Mouse (Mus musculus) bone marrow macrophage, adult 2 months (primary cell): Measurements from ENCODE around the gene 1700013G24Rik. TPM values are rescaled to one million over a fixed set of nuclear protein-coding genes. Genes with fewer than 3 reads are reported as not detected.

ENCODE experiments used
- H3K27ac ChIP-seq: 2 replicates; pipeline ENCODE4 v1.5.1; 2012; ENCODE audit warnings: low read depth, low read length; ENCODE audit not compliant: insufficient read depth
- H3K4me1 ChIP-seq: 2 replicates; pipeline ENCODE4 v1.6.1; 2012; ENCODE audit warnings: low read length; ENCODE audit not compliant: control insufficient read depth, insufficient read depth
- H3K4me3 ChIP-seq: 2 replicates; pipeline ENCODE4 v1.5.1; 2012; ENCODE audit warnings: mild to moderate bottlenecking, low read length, moderate library complexity; ENCODE audit not compliant: insufficient read depth
- CTCF ChIP-seq: IDR thresholded peaks from 2 replicates; pipeline ENCODE4 v1.5.1; 2012; ENCODE audit warnings: low read depth, mild to moderate bottlenecking, low read length, moderate library complexity
- POLR2A ChIP-seq: IDR thresholded peaks from 2 replicates; pipeline ENCODE4 v1.6.1; 2012; ENCODE audit warnings: mild to moderate bottlenecking, low read depth, low read length, borderline replicate concordance
- polyA plus RNA-seq: library from polyadenylated mRNA; stranded (reverse); fragments of >200 nt; gene quantifications from 2 replicates; pipeline ENCODE4 v1.2.4, GENCODE M21; 2012; ENCODE audit not compliant: missing spikeins, insufficient read depth, insufficient read length

Gene 1700013G24Rik
- polyA plus RNA-seq, 1 experiment = not detected

- H3K4me3 ChIP-seq = peak within 1 kb of the TSS; percentile 59
Observed at GRCm38 (mm10) chr4:137468260-137469080, 15.4 kb downstream of the 1700013G24Rik start, which contains the start of gene Hspg2. TSS of gene Hspg2 (plus strand) at chr4:137468769.

GRCm38 (mm10) chr4:137469081-137469844 is 16.2 kb downstream of the 1700013G24Rik start:
- TF ChIP-seq CTCF (no peak), POLR2A (no peak)
- H3K4me1 ChIP-seq = peaks cover 15% of the 10 kb centered on the region
- no peak overlapping the region for H3K27ac ChIP-seq
- peak overlapping the region; percentile 57 for H3K4me3 ChIP-seq

More at GRCm38 (mm10) chr4:137468260-137469080, 15.4 kb downstream of the 1700013G24Rik start, which contains the start of gene Hspg2:
- Histone ChIP-seq H3K27ac (no peak within 1 kb of the TSS), H3K4me1 (peaks cover 15% of the 10 kb centered on the region)
- no peak for TF ChIP-seq CTCF
- TF ChIP-seq POLR2A = no peak

- Histone ChIP-seq H3K4me3 (no peak overlapping the region), H3K4me1 (peaks cover 11% of the 10 kb centered on the region), H3K27ac (no peak overlapping the region)
- no peak for TF ChIP-seq CTCF
- TF ChIP-seq POLR2A = no peak
Observed at GRCm38 (mm10) chr4:137469845-137470692, 17.0 kb downstream of the 1700013G24Rik start.

GRCm38 (mm10) chr4:137470701-137471317 is 17.7 kb downstream of the 1700013G24Rik start:
- TF ChIP-seq POLR2A (no peak), CTCF (no peak)
- no peak overlapping the region for H3K4me3 ChIP-seq

GRCm38 (mm10) chr4:137471326-137471725 is 18.2 kb downstream of the 1700013G24Rik start:
- Histone ChIP-seq H3K4me3 (no peak overlapping the region), H3K27ac (no peak overlapping the region), H3K4me1 (peaks cover 6% of the 10 kb centered on the region; the same call in 1 of the 2 replicates)

More at GRCm38 (mm10) chr4:137470701-137471317, 17.7 kb downstream of the 1700013G24Rik start:
- Histone ChIP-seq H3K4me1 (peaks cover 6% of the 10 kb centered on the region), H3K27ac (no peak overlapping the region)

GRCm38 (mm10) chr4:137473240-137473639 is 20.2 kb downstream of the 1700013G24Rik start:
- TF ChIP-seq CTCF (no peak), POLR2A (no peak)
- Histone ChIP-seq H3K4me3 (no peak overlapping the region), H3K27ac (no peak overlapping the region), H3K4me1 (0 out of 2 replicates have a peak, but pooled peaks cover under 1% of the 10 kb centered on the region)

More at GRCm38 (mm10) chr4:137471326-137471725, 18.2 kb downstream of the 1700013G24Rik start:
- TF ChIP-seq POLR2A = no peak

GRCm38 (mm10) chr4:137473701-137474388 is 20.8 kb downstream of the 1700013G24Rik start:
- TF ChIP-seq CTCF (no peak), POLR2A (no peak)
- Histone ChIP-seq H3K27ac (no peak overlapping the region), H3K4me1 (no peaks in the 10 kb centered on the region), H3K4me3 (no peak overlapping the region)

- no peak for TF ChIP-seq POLR2A
- TF ChIP-seq CTCF = no peak
- H3K27ac ChIP-seq = no peak overlapping the region
- no peaks in the 10 kb centered on the region for H3K4me1 ChIP-seq
- H3K4me3 ChIP-seq = no peak overlapping the region
Observed at GRCm38 (mm10) chr4:137474694-137475093, 21.6 kb downstream of the 1700013G24Rik start.
